Mouse (Mus musculus) testis, adult 2 months (tissue): ENCODE measurements around the gene Xpo4.

Experiments used
- CTCF ChIP-seq: fragments of 200-500 bp; IDR thresholded peaks from 2 replicates; pipeline ENCODE4 v1.5.1; 2012; ENCODE audit warnings: low read depth, mild to moderate bottlenecking, inconsistent platforms, low read length, moderate library complexity; ENCODE audit not compliant: control insufficient read depth, insufficient read depth, insufficient replicate concordance
- POLR2A ChIP-seq: fragments of 200-500 bp; IDR thresholded peaks from 2 replicates; pipeline ENCODE4 v1.6.1; 2012; ENCODE audit warnings: low read depth, mild to moderate bottlenecking, inconsistent platforms, low read length, moderate library complexity; ENCODE audit not compliant: control insufficient read depth

- TF ChIP-seq CTCF (no peak), POLR2A (no peak)
Observed at GRCm38 (mm10) chr14:57533841-57534240, 131.4 kb downstream of the Xpo4 start.
